Mouse (Mus musculus) lung, postnatal 0 days (tissue): ENCODE data around the gene Thrap3.

Experiments
- CTCF ChIP-seq: IDR thresholded peaks from 2 replicates; pipeline ENCODE4 v1.5.1; 2016; ENCODE audit warnings: antibody characterized with exemption, mild to moderate bottlenecking
- EP300 ChIP-seq: IDR thresholded peaks from 2 replicates; pipeline ENCODE4 v1.6.1; 2016; ENCODE audit warnings: antibody characterized with exemption, mild to moderate bottlenecking, control low read depth

DNA sequence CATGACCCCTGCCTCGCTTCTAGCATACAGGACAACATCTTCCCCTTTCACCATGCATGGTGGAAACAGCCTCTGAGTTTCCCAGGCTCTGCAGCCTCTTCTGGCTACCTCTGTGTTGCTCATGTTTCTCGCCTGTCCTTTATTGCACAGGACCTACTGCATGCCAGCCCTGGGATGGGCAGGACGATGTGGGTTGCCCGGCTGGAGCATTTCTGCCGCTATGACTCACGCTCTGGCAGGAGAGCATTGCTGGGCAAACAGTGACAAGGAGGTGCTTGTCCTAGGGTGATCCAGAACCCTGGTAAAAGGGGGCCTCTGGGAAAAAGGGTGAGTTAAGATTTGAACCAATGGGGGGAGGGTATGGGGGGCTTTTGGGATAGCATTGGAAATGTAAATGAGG is 15.2 kb upstream of the Thrap3 start:
- TF ChIP-seq CTCF, result no peak
- no peak; the same call in 1 of the 2 replicates for TF ChIP-seq EP300
